Mouse (Mus musculus): ENCODE results near the gene Iqgap2. TPM values are rescaled to one million over a fixed set of nuclear protein-coding genes. Genes with fewer than 3 reads are reported as not detected.

The Iqgap2 gene
- polyA plus RNA-seq, 1 experiment: 18.5 TPM

GRCm38 (mm10) chr13:95846364-95846763 is 45.4 kb downstream of the Iqgap2 start:
- H3K4me1 ChIP-seq (ENCODE audit: control insufficient read depth, insufficient read depth, low read length): no peaks in the 10 kb centered on the region
- no peak overlapping the region for H3K27ac ChIP-seq (ENCODE audit: insufficient read depth, low read length)
- H3K36me3 ChIP-seq (ENCODE audit: control insufficient read depth, insufficient read depth, low read length, poor library complexity, severe bottlenecking): no peaks in the 10 kb centered on the region
- H3K4me3 ChIP-seq (ENCODE audit: low read depth, low read length): no peak overlapping the region
- no peak overlapping the region for H3K9ac ChIP-seq (ENCODE audit: low read depth, poor library complexity, severe bottlenecking)
- no peaks in the 10 kb centered on the region for H3K27me3 ChIP-seq (ENCODE audit: control insufficient read depth, insufficient read depth, low read length, poor library complexity, severe bottlenecking)
- TF ChIP-seq EP300 (IDR thresholded peaks at IDR 0.05; ENCODE audit: insufficient read depth, low read depth, low read length): peak; percentile 71; the same call in 1 of the 2 replicates
- no peak for TF ChIP-seq CTCF (IDR thresholded peaks at IDR 0.05; ENCODE audit: low read depth, low read length)
- no peaks in the 10 kb centered on the region for H3K9me3 ChIP-seq (replicated peaks; ENCODE audit: control insufficient read depth, insufficient read depth, low read length, poor library complexity, severe bottlenecking)

- no peak overlapping the region for H3K4me3 ChIP-seq (ENCODE audit: low read depth, low read length)
- no peaks in the 10 kb centered on the region for H3K9me3 ChIP-seq (replicated peaks; ENCODE audit: control insufficient read depth, insufficient read depth, low read length, poor library complexity, severe bottlenecking)
- no peaks in the 10 kb centered on the region for H3K36me3 ChIP-seq (ENCODE audit: control insufficient read depth, insufficient read depth, low read length, poor library complexity, severe bottlenecking)
- TF ChIP-seq EP300 (IDR thresholded peaks at IDR 0.05; ENCODE audit: insufficient read depth, low read depth, low read length) (no peak), CTCF (IDR thresholded peaks at IDR 0.05; ENCODE audit: low read depth, low read length) (no peak), POLR2A (IDR thresholded peaks at IDR 0.05; ENCODE audit: insufficient read depth, low read length) (no peak)
- no peak overlapping the region for H3K27ac ChIP-seq (ENCODE audit: insufficient read depth, low read length)
- H3K4me1 ChIP-seq (ENCODE audit: control insufficient read depth, insufficient read depth, low read length): no peaks in the 10 kb centered on the region
- no peaks in the 10 kb centered on the region for H3K27me3 ChIP-seq (ENCODE audit: control insufficient read depth, insufficient read depth, low read length, poor library complexity, severe bottlenecking)
- H3K9ac ChIP-seq (ENCODE audit: low read depth, poor library complexity, severe bottlenecking): no peak overlapping the region
These were observed 46.8 kb downstream of the Iqgap2 start for GRCm38 (mm10) chr13:95844950-95845349.

DNA sequence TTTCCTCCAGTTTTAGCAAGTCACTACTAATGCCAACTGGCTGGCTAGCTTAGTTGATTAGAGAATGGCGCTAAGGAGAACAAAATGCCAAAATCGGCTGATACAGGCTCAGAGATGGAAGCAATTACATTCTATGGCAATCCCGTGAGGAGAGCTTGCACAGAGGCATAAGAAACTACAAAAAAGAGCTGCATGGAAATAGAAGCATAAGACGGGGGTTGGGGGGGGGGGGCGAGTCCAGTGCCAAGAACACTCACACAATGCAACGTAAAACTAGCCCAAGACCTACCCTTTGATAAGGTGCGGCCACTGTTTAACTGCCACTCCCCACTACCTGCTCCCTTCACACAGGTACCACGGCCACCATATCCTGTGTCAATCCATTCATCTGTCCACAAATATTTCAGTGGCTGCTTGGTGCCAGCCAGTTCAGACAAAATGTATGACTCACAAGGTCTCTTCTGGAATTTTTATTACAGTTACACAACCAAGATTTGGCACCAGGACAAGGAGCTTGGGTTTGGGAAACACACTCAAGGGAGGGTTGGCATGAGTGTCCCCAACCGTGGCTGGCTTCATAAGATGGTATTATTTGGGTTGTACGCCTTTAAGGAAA is 48.2 kb downstream of the Iqgap2 start:
- H3K4me1 ChIP-seq (ENCODE audit: control insufficient read depth, insufficient read depth, low read length): no peaks in the 10 kb centered on the region

DNA sequence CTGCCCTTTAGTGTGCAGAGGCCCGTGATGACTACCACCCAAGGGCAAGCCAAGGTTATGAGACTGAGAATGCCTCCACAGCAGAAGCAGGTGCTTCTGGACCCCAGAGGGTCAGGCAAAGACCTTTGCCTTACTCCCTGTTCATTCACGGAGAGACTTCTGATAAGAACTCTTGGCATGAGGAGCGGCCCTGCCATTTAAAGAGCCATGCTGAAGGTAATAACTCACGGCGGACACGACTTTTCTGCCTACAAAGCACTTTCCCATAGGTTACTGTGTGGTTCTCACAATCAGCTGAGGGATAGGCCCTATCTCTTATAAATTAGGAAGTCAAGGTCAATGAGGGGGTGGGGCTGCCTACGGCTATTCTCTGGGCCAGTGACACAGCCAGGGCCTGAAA is 48.9 kb downstream of the Iqgap2 start:
- TF ChIP-seq POLR2A (IDR thresholded peaks at IDR 0.05; ENCODE audit: insufficient read depth, low read length) (no peak), EP300 (IDR thresholded peaks at IDR 0.05; ENCODE audit: insufficient read depth, low read depth, low read length) (no peak), CTCF (IDR thresholded peaks at IDR 0.05; ENCODE audit: low read depth, low read length) (no peak)
- H3K36me3 ChIP-seq (ENCODE audit: control insufficient read depth, insufficient read depth, low read length, poor library complexity, severe bottlenecking): no peaks in the 10 kb centered on the region
- H3K4me1 ChIP-seq (ENCODE audit: control insufficient read depth, insufficient read depth, low read length): no peaks in the 10 kb centered on the region
- no peak overlapping the region for H3K27ac ChIP-seq (ENCODE audit: insufficient read depth, low read length)
- no peak overlapping the region for H3K4me3 ChIP-seq (ENCODE audit: low read depth, low read length)
- no peaks in the 10 kb centered on the region for H3K9me3 ChIP-seq (replicated peaks; ENCODE audit: control insufficient read depth, insufficient read depth, low read length, poor library complexity, severe bottlenecking)
- no peak overlapping the region for H3K9ac ChIP-seq (ENCODE audit: low read depth, poor library complexity, severe bottlenecking)
- no peaks in the 10 kb centered on the region for H3K27me3 ChIP-seq (ENCODE audit: control insufficient read depth, insufficient read depth, low read length, poor library complexity, severe bottlenecking)

More for the DNA sequence above, 48.2 kb downstream of the Iqgap2 start:
- no peak overlapping the region for H3K4me3 ChIP-seq (ENCODE audit: low read depth, low read length)
- no peaks in the 10 kb centered on the region for H3K9me3 ChIP-seq (replicated peaks; ENCODE audit: control insufficient read depth, insufficient read depth, low read length, poor library complexity, severe bottlenecking)
- H3K27me3 ChIP-seq (ENCODE audit: control insufficient read depth, insufficient read depth, low read length, poor library complexity, severe bottlenecking): no peaks in the 10 kb centered on the region
- no peak overlapping the region for H3K9ac ChIP-seq (ENCODE audit: low read depth, poor library complexity, severe bottlenecking)
- H3K36me3 ChIP-seq (ENCODE audit: control insufficient read depth, insufficient read depth, low read length, poor library complexity, severe bottlenecking): no peaks in the 10 kb centered on the region
- H3K27ac ChIP-seq (ENCODE audit: insufficient read depth, low read length): no peak overlapping the region
- TF ChIP-seq EP300 (IDR thresholded peaks at IDR 0.05; ENCODE audit: insufficient read depth, low read depth, low read length) (no peak), CTCF (IDR thresholded peaks at IDR 0.05; ENCODE audit: low read depth, low read length) (no peak), POLR2A (IDR thresholded peaks at IDR 0.05; ENCODE audit: insufficient read depth, low read length) (no peak)

DNA sequence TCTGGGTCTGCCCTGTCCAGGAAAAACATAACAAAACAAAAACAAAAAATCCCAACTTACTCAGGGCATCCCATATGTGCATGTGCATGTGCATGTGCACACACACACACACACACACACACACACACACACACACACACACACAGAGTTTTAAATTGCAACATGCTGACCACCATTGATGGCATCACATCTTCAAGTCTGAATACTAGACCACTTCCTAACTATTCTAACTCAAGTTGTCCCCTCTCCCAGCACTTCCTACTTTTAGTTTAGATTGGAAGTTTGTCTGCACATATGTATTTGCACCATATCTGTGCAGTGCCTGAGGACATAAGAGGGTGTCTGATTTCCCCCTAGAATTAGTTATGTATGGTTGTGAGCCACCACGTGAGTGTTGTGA is 49.8 kb downstream of the Iqgap2 start:
- no peak overlapping the region for H3K4me3 ChIP-seq (ENCODE audit: low read depth, low read length)
- H3K4me1 ChIP-seq (ENCODE audit: control insufficient read depth, insufficient read depth, low read length): no peaks in the 10 kb centered on the region
- H3K36me3 ChIP-seq (ENCODE audit: control insufficient read depth, insufficient read depth, low read length, poor library complexity, severe bottlenecking): no peaks in the 10 kb centered on the region
- no peaks in the 10 kb centered on the region for H3K27me3 ChIP-seq (ENCODE audit: control insufficient read depth, insufficient read depth, low read length, poor library complexity, severe bottlenecking)
- TF ChIP-seq CTCF (IDR thresholded peaks at IDR 0.05; ENCODE audit: low read depth, low read length) (no peak), EP300 (IDR thresholded peaks at IDR 0.05; ENCODE audit: insufficient read depth, low read depth, low read length) (no peak), POLR2A (IDR thresholded peaks at IDR 0.05; ENCODE audit: insufficient read depth, low read length) (no peak)
- no peak overlapping the region for H3K9ac ChIP-seq (ENCODE audit: low read depth, poor library complexity, severe bottlenecking)
- no peak overlapping the region for H3K27ac ChIP-seq (ENCODE audit: insufficient read depth, low read length)
- H3K9me3 ChIP-seq (replicated peaks; ENCODE audit: control insufficient read depth, insufficient read depth, low read length, poor library complexity, severe bottlenecking): no peaks in the 10 kb centered on the region

DNA sequence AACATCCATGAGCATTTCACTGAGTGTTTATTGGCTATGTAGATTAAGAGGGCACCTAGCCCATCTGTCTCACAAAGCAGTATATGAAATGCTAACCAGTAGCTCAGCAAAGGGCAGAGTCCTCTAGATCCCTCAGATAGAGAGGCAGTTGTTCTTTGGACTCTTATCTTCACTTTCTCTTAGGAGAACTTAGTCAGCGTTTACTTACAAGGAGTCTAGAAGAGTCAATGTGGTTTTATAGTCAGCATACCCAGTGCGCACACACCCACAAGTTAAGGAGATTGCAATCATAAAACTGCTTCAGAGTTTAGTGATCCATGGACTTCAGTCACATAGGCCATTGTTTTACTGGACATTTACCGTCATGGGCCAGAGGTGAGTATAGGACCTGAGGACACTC is 54.8 kb downstream of the Iqgap2 start:
- Histone ChIP-seq H3K9ac (ENCODE audit: low read depth, poor library complexity, severe bottlenecking) (no peak overlapping the region), H3K27ac (ENCODE audit: insufficient read depth, low read length) (no peak overlapping the region), H3K4me1 (ENCODE audit: control insufficient read depth, insufficient read depth, low read length) (no peaks in the 10 kb centered on the region), H3K27me3 (ENCODE audit: control insufficient read depth, insufficient read depth, low read length, poor library complexity, severe bottlenecking) (no peaks in the 10 kb centered on the region), H3K9me3 (replicated peaks; ENCODE audit: control insufficient read depth, insufficient read depth, low read length, poor library complexity, severe bottlenecking) (no peaks in the 10 kb centered on the region), H3K4me3 (ENCODE audit: low read depth, low read length) (no peak overlapping the region), H3K36me3 (ENCODE audit: control insufficient read depth, insufficient read depth, low read length, poor library complexity, severe bottlenecking) (no peaks in the 10 kb centered on the region)
- TF ChIP-seq POLR2A (IDR thresholded peaks at IDR 0.05; ENCODE audit: insufficient read depth, low read length) (no peak), EP300 (IDR thresholded peaks at IDR 0.05; ENCODE audit: insufficient read depth, low read depth, low read length) (no peak)
